Mouse (Mus musculus): ENCODE measurements around the gene Nostrin.

DNA sequence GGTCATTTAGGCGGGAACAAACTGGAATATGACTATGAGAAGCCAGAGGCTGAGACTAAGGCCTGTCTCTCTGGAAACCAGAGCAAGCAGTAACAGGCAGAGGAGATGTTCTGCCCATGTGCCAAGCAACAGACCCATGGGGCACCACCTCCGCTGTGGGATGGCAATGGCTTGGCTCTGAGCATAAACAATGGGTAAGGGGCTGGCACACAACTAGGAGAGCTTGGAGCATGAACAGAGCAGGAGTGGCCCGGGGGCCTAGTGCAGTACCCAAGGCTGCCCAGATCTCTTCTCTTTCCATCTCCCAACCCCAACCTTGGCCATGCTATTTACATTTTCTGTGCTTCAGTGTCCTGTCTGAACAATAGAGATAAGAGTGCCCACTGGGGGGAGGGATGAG is 36.9 kb upstream of the Nostrin start:
- no peak for TF ChIP-seq MAFK (IDR thresholded peaks at IDR 0.05; ENCODE audit: insufficient read depth, low read depth, low read length)
- TF ChIP-seq CHD2 (IDR thresholded peaks at IDR 0.05; ENCODE audit: low read depth, low read length), result no peak
- TF ChIP-seq ZNF384 (IDR thresholded peaks at IDR 0.05; ENCODE audit: low read depth, low read length), result no peak
